Mouse (Mus musculus) stomach, embryonic 14.5 days (tissue): ENCODE results near the gene Klhdc3. TPM values are rescaled to one million over a fixed set of nuclear protein-coding genes. Genes with fewer than 3 reads are reported as not detected.
A peak's percentile ranks its signal among the peaks of the same experiment; 100 is the strongest.

Source experiments
- ATAC-seq: fragments of 200-750 bp; cut with Nextera tagmentation; 2 replicates; pipeline ENCODE4 v1.8.0; 2017; ENCODE audit warnings: low read depth, moderate TSS enrichment; ENCODE audit not compliant: insufficient number of reproducible peaks, insufficient read depth, low FRiP score
- H3K27ac ChIP-seq: fragments of 300-500 bp; sonication (generic); 2 replicates; pipeline ENCODE4 v1.5.1; 2014; ENCODE audit warnings: mild to moderate bottlenecking, low read length, moderate library complexity, mixed read lengths
- H3K27me3 ChIP-seq: fragments of 300-500 bp; sonication (generic); 2 replicates; pipeline ENCODE4 v1.6.1; 2014; ENCODE audit warnings: low read length, control low read depth, mixed read lengths; ENCODE audit not compliant: control insufficient read depth, insufficient read depth
- H3K36me3 ChIP-seq: fragments of 300-500 bp; sonication (generic); 2 replicates; pipeline ENCODE4 v1.6.1; 2014; ENCODE audit warnings: mild to moderate bottlenecking, control low read depth, low read length, moderate library complexity, mixed read lengths; ENCODE audit not compliant: control insufficient read depth, insufficient read depth
- H3K4me1 ChIP-seq: fragments of 300-500 bp; sonication (generic); 2 replicates; pipeline ENCODE4 v1.6.1; 2014; ENCODE audit warnings: low read length, control low read depth, mixed read lengths; ENCODE audit not compliant: control insufficient read depth, insufficient read depth
- H3K4me2 ChIP-seq: fragments of 300-500 bp; sonication (generic); replicated peaks from 2 replicates; pipeline ENCODE4 v1.6.1; 2014; ENCODE audit warnings: low read depth, low read length, control low read depth
- H3K4me3 ChIP-seq: fragments of 300-500 bp; sonication (generic); 2 replicates; pipeline ENCODE4 v1.5.1; 2014; ENCODE audit warnings: low read depth, low read length, control low read depth
- H3K9ac ChIP-seq: fragments of 300-500 bp; sonication (generic); replicated peaks from 2 replicates; pipeline ENCODE4 v1.6.1; 2014; ENCODE audit warnings: low read depth, mild to moderate bottlenecking, control low read depth, low read length, moderate library complexity, mixed read lengths
- H3K9me3 ChIP-seq: fragments of 300-500 bp; sonication (generic); 2 replicates; pipeline ENCODE4 v1.6.1; 2016; ENCODE audit warnings: low read depth, low read length, control low read depth; ENCODE audit not compliant: control insufficient read depth
- WGBS: fragments of 180-500 bp; shearing (Covaris S2); extraction: QIAGEN DNeasy Blood & Tissue Kit; methylation state at CpG from one replicate; pipeline ENCODE4 v1.1.7; 2014; 5-methylcytosine and 5-hydroxymethylcytosine counted together
- polyA plus RNA-seq: library from polyadenylated mRNA; unstranded; fragments of >200 nt; fragmentation: Nextera tagmentation; extraction: Ambion mirVana; gene quantifications from 2 replicates; pipeline ENCODE4 v1.2.1, GENCODE M21; 2014

The Klhdc3 gene
- polyA plus RNA-seq, result 101 and 105 TPM in 2 replicates

GRCm38 (mm10) chr17:46680760-46681373 lies at the start of gene Klhdc3:
Klhdc3 (minus strand) TSS chr17:46680914.
- H3K9ac ChIP-seq, result peak within 1 kb of the TSS; percentile 64
- under 1% methylated on average over 49 of the region's 49 CpGs for WGBS

GRCm38 (mm10) chr17:46728904-46729318 lies 48.2 kb upstream of the Klhdc3 start, which contains the start of gene Gnmt:
Gnmt (minus strand) TSS chr17:46729168.
- H3K4me3 ChIP-seq, result 0 out of 2 replicates have a peak within 1 kb of the TSS, but pooled peaks have one; percentile 1
- no peak within 1 kb of the TSS for H3K27ac ChIP-seq
- H3K4me2 ChIP-seq, result peak within 1 kb of the TSS; percentile 24; the same call in 1 of the 2 replicates
- 13% methylated on average over 24 of the region's 24 CpGs for WGBS
- no peaks in the 10 kb centered on the region for H3K9me3 ChIP-seq
- no peaks in the 10 kb centered on the region for H3K4me1 ChIP-seq
- 0 out of 2 replicates have a peak, but pooled peaks cover 4% of the 10 kb centered on the region for H3K27me3 ChIP-seq
- H3K36me3 ChIP-seq, result no peaks in the 10 kb centered on the region; the same call in 1 of the 2 replicates
- peak; percentile 50; the same call in 1 of the 2 replicates for ATAC-seq
- no peak within 1 kb of the TSS for H3K9ac ChIP-seq

More at GRCm38 (mm10) chr17:46680760-46681373, at the start of gene Klhdc3:
- Histone ChIP-seq H3K27me3 (no peaks in the 10 kb centered on the region), H3K4me2 (peak within 1 kb of the TSS; percentile 92), H3K4me1 (peaks cover 24% of the 10 kb centered on the region), H3K36me3 (peaks cover 53% of the 10 kb centered on the region), H3K27ac (peak within 1 kb of the TSS; percentile 89), H3K4me3 (peak within 1 kb of the TSS; percentile 89), H3K9me3 (no peaks in the 10 kb centered on the region)
- ATAC-seq, result peak; percentile 98

DNA sequence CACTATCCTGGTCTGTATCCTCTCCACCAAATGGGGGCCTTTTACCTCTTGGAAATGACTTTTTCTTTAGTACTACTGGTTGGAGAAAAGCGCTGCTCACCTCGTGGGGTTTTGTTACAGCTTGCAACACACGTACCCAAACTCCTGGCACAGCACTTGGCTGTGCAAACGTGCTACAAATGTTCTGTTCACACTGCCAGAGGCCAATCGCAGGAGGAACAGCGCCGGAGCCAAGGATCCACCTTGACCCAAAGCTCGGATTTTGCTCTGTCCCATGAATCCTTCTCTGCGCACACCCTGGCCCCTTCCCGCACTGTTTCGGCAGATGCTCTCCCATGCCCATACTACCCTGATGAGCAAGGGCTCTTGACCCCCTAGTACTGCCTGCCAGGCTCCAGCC lies 47.8 kb upstream of the Klhdc3 start:
- Histone ChIP-seq H3K4me1 (no peaks in the 10 kb centered on the region), H3K9ac (no peak overlapping the region), H3K27me3 (0 out of 2 replicates have a peak, but pooled peaks cover 4% of the 10 kb centered on the region), H3K27ac (no peak overlapping the region), H3K4me2 (peak overlapping the region; percentile 24; the same call in 1 of the 2 replicates), H3K36me3 (peaks cover 4% of the 10 kb centered on the region; the same call in 1 of the 2 replicates), H3K4me3 (0 out of 2 replicates have a peak overlapping the region, but pooled peaks have one; percentile 1), H3K9me3 (no peaks in the 10 kb centered on the region)
- 0 out of 2 replicates have a peak, but pooled peaks have one; percentile 2 for ATAC-seq
- WGBS, result 43% methylated on average over 11 of the region's 11 CpGs

DNA sequence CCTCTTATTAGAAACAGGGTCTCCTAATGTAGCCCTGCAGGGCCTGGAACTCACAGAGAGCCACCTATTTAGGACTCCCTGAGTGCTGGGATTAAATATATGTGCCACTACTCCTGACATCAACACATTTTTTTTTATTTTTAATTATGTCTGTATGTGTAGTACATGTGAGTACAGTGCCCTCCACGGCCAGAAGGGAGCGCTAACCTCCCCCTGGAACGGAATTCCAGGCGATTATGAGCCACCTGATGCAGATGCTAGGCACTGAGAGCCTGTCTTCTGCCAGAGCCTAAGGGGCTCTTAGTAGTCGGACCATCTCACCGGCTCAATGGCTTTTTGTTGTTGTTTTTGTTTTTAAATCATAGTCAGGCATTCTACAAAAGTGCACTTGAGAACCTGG lies 47.3 kb upstream of the Klhdc3 start:
- Histone ChIP-seq H3K9ac (no peak overlapping the region), H3K9me3 (no peaks in the 10 kb centered on the region), H3K4me2 (no peak overlapping the region), H3K4me3 (no peak overlapping the region), H3K36me3 (peaks cover 7% of the 10 kb centered on the region; the same call in 1 of the 2 replicates), H3K4me1 (no peaks in the 10 kb centered on the region), H3K27me3 (0 out of 2 replicates have a peak, but pooled peaks cover 4% of the 10 kb centered on the region), H3K27ac (no peak overlapping the region)
- no peak for ATAC-seq
- 46% methylated on average over 6 of the region's 6 CpGs for WGBS

- 87% methylated on average over 11 of the region's 11 CpGs for WGBS
- H3K27me3 ChIP-seq, result 0 out of 2 replicates have a peak, but pooled peaks cover 4% of the 10 kb centered on the region
- no peak overlapping the region for H3K9ac ChIP-seq
- H3K4me3 ChIP-seq, result no peak overlapping the region
- no peaks in the 10 kb centered on the region for H3K4me1 ChIP-seq
- no peak for ATAC-seq
- H3K36me3 ChIP-seq, result peaks cover 7% of the 10 kb centered on the region; the same call in 1 of the 2 replicates
- H3K9me3 ChIP-seq, result no peaks in the 10 kb centered on the region
- H3K27ac ChIP-seq, result no peak overlapping the region
- no peak overlapping the region for H3K4me2 ChIP-seq
These were observed 46.6 kb upstream of the Klhdc3 start for GRCm38 (mm10) chr17:46727271-46727670.

- Histone ChIP-seq H3K9me3 (no peaks in the 10 kb centered on the region), H3K9ac (no peak overlapping the region), H3K4me2 (no peak overlapping the region), H3K27ac (no peak overlapping the region), H3K4me1 (no peaks in the 10 kb centered on the region), H3K36me3 (peaks cover 10% of the 10 kb centered on the region; the same call in 1 of the 2 replicates), H3K27me3 (0 out of 2 replicates have a peak, but pooled peaks cover 4% of the 10 kb centered on the region), H3K4me3 (no peak overlapping the region)
- no peak for ATAC-seq
- 94% methylated on average over 26 of the region's 26 CpGs for WGBS
These were observed 45.3 kb upstream of the Klhdc3 start for GRCm38 (mm10) chr17:46725731-46726645.

DNA sequence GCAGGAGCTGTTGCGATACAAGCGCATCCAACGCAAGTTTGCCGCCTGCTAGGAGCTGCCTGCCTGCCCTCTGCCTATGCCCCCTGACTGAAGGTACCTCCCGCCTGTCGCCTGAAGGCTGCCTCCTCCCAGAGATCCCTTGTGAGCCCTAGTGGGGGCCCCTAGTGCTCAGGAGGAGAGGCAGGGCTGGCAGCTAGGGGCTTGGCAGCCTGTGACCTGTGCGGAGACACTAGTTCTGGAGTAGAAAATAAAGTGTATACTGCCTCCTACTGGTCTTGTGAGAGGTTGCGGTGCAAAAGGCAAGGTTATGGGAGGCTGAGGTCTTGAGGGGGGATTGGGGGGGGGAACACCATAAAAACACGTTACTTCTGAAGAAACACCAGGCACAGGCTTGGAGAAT lies 44.6 kb upstream of the Klhdc3 start:
- no peak overlapping the region for H3K4me3 ChIP-seq
- ATAC-seq, result no peak
- 0 out of 2 replicates have a peak, but pooled peaks cover 4% of the 10 kb centered on the region for H3K27me3 ChIP-seq
- WGBS, result 49% methylated on average over 9 of the region's 9 CpGs
- peaks cover 10% of the 10 kb centered on the region; the same call in 1 of the 2 replicates for H3K36me3 ChIP-seq
- H3K9me3 ChIP-seq, result no peaks in the 10 kb centered on the region
- no peak overlapping the region for H3K27ac ChIP-seq
- H3K9ac ChIP-seq, result no peak overlapping the region
- no peak overlapping the region for H3K4me2 ChIP-seq
- H3K4me1 ChIP-seq, result no peaks in the 10 kb centered on the region
